Mouse (Mus musculus) v-Abl transformed pro-B cells (cell line): Measurements from ENCODE around the gene B3gntl1.
"Not testable (repeated sequence)": the region's sequence is repeated elsewhere in the genome, so short reads cannot be mapped to it uniquely, and the experiment has no call there.

Experiments
- in situ Hi-C, 2 experiments: fragments of 400-800 bp; cut with MboI; formaldehyde crosslinking; loops; one replicate each; pipeline ENCODE4 v1.15.1; 2025; ENCODE audit not compliant: unreplicated experiment in 2 of 2

B3gntl1 gene

GRCm38 (mm10) chr11:121686091-121686490 lies 13.1 kb upstream of the B3gntl1 start:
- in situ Hi-C loops, result no loop called here

DNA sequence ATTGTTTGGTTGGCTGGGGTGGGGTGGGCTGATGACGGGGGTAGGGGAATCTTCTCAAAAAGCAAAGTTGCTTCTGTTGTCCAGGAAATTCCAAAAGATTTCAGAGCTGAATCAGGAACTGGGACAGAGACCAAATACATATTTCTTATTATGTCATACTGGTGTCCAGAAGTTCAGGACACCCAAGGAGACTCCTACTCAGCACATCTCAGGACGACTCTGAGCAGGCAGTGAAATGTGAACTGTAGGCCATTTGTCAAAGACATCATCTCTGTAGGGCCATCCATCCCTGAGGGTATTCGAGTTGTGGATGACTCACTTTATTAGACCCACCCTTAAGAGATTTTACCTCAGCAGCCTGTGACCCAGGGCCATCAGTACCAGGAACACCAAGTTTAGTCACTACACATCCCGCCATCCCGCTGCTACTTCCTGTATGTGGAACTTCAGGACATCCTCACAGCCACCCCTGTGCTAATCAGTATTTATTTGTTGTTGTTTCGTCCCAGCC lies 12.6 kb upstream of the B3gntl1 start:
- in situ Hi-C loops, result no loop called here

DNA sequence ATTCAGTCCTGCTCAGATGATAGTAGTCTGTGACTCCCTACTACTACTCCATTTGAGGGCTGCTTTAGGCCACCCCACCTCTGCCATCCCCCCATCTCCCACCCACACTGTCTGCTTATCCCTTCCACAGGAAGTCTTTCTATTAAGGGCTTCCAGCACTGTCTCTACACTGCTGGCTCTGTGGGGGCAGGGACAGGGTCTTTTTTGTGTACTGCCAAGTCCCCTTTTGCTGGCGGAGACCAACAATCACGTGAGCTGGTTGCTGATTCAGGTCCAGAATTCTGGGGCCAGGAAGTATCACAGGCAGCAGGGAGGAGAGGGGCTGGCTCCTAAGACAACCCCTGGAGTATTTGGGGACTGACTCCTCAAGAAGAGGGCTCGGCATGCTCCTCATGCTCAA lies 10.3 kb upstream of the B3gntl1 start:
- in situ Hi-C loops, result loop anchor here in 1 of 2 experiments (5.0 kb wide), 1 partner anchor 206 kb away; no protein-coding TSS in a partner anchor

DNA sequence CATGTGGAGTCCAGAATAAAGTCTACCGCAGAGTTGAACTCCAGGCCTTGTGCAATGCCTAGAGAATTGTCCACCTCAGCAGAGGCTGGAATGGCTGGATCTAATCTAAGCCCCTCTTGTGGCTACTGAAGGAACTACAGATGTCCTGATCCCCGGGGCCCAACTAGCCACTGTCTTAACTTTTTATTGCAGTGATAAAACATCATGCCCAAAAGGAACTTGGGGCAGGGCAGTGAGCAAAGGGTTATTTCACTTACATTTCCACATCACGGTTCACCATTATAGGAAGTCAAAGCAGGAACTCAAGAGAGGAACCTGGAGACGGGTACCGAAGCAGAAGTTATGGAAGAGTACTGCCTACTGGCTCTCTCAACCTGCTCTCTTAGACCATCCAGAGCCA lies 7.8 kb upstream of the B3gntl1 start:
- in situ Hi-C loops, result loop anchor here in 1 of 2 experiments (5.0 kb wide), 1 partner anchor 203 kb away; no protein-coding TSS in a partner anchor

- in situ Hi-C loops, result loop anchor here in 1 of 2 experiments (5.0 kb wide), 1 partner anchor 207 kb away; no protein-coding TSS in a partner anchor
These were observed 6.6 kb upstream of the B3gntl1 start for GRCm38 (mm10) chr11:121679581-121679980.

GRCm38 (mm10) chr11:121676836-121677235 lies 3.9 kb upstream of the B3gntl1 start:
- in situ Hi-C loops, result loop anchor here in 1 of 2 experiments (5.0 kb wide), 1 partner anchor 205 kb away; no protein-coding TSS in a partner anchor

DNA sequence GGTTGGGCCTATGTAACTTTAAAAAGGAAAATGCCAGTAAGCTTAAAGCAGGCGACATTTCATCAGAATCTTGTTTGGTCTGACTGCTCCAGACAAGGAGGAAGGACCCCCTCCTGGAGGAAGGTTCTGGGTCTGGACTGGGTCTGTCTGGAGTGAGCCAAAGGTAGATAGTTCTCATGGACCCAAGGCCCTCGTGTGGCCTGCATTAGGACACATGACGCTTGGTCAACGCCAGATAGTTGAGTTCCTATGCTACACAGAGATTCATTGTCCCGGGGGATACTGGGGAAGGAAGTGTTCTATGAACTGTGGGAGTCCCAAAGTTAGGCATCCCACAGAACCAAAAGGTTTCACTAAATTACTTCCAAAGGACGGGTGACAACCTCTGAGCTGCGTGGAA lies 676 bp upstream of the B3gntl1 start:
- in situ Hi-C loops, result no loop called here

GRCm38 (mm10) chr11:121672312-121672989 lies 502 bp downstream of the B3gntl1 start:
- in situ Hi-C loops, result no loop called here

- in situ Hi-C loops, result no loop called here
These were observed 2.0 kb downstream of the B3gntl1 start for GRCm38 (mm10) chr11:121670926-121671325.

DNA sequence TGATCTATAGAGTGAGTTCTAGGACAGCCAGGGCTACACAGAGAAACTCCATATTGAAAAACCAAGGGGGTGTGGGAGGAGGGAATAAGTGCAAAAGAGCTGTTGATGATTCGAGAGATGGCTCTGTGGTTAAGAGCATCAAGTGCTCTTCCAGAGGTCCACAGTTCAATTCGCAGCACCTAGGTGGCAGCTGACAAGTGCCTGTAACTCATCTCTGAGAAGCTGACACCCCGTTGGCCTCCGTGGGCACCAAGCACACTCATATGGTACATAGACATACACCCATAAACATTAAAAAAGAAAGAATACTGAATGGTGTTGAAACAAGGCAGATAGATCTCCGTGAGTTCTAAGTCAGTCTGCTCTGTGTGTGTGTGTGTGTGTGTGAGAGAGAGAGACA lies 4.2 kb downstream of the B3gntl1 start:
- in situ Hi-C loops, result no loop called here

GRCm38 (mm10) chr11:121667541-121667940 lies 5.4 kb downstream of the B3gntl1 start:
- in situ Hi-C loops, result no loop called here

- in situ Hi-C loops, result no loop called here
These were observed 11.8 kb downstream of the B3gntl1 start for GRCm38 (mm10) chr11:121661116-121661515.

DNA sequence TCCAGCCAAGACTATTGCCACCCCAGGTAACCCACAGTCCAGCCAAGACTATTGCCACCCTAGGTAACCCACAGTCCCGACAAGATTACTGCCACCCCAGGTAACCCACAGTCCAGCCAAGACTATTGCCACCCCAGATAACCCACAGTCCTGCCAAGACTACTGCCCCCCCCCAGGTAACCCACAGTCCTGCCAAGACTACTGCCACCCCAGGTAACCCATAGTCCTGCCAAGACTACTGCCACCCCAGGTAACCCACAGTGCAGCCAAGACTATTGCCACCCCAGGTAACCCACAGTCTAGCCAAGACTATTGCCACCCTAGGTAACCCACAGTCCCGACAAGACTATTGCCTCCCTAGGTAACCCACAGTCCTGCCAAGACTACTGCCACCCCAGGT lies 12.3 kb downstream of the B3gntl1 start:
- in situ Hi-C loops, result not testable (repeated sequence)

GRCm38 (mm10) chr11:121658151-121658550 lies 14.8 kb downstream of the B3gntl1 start:
- in situ Hi-C loops, result loop anchor here (10.0 kb wide), 2 partner anchors 147 to 183 kb away; no protein-coding TSS in a partner anchor

DNA sequence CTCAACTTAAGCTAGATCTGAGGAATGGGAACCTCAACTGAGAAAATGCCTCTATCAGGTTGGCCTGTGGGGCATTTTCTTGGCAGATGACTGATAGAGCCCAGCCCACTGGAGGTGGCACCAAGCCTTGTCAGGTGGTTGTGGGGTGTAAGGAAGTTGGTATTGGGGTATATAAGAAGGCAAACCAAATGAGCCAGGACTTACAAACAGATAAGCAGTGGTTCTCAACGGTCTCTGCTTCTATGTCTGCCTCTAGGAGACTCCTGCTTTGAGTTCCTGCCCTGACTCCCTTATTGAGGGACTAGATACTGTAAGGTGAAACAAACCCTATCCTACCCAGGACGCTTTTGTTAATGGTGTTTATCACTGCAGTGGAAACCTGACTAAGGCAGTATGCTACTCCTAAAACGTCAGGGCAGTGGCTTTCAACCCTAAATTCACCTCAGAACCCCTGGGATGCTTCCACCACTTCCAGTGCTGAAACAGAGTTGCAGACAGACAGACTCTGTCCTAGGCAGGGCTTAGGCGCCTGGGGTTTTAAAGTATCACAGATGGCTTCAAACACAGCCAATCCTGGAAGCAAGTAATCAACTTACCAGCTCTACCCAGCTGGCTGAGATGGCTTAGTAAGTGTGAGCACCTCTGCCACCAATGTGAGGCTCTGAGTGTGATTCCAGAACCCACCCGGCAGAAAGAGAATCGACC lies 17.0 kb downstream of the B3gntl1 start:
- in situ Hi-C loops, result loop anchor here (10.0 kb wide), 2 partner anchors 149 to 181 kb away; no protein-coding TSS in a partner anchor

DNA sequence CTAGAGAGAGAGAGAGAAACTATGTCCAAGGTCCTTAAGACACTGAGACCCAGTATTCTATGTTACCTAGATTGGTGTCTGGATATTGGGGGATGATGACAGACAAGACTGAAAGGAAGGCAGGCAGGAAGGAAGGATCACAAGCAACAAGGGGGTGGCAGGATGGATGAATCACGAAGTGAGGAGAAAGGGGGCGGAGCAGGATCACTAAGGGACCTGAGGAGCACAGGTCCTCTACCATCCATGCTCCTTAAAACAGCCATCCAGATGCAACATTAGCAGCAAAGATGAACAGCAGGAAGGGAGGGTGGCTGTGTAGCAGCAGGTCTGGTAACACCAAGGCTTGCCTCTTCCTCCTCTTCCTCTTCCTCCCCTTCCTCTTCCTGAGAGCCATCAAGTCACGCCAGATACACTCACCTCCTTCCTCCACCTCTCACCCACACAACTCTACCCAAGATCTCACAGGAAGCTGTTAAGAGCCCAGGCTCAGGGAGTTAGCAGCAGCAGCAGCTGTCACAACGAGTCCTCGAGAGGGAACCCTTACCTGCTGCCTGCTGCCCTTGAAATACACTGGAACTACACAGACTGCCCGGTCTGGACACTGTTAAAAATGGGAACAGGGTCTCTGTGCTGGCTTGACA lies 17.7 kb downstream of the B3gntl1 start:
- in situ Hi-C loops, result loop anchor here (10.0 kb wide), 2 partner anchors 150 to 180 kb away; no protein-coding TSS in a partner anchor

- in situ Hi-C loops, result loop anchor here (10.0 kb wide), 2 partner anchors 150 to 180 kb away; no protein-coding TSS in a partner anchor
These were observed 18.5 kb downstream of the B3gntl1 start for GRCm38 (mm10) chr11:121654406-121654945.

GRCm38 (mm10) chr11:121653631-121654030 lies 19.3 kb downstream of the B3gntl1 start:
- in situ Hi-C loops, result loop anchor here (10.0 kb wide), 2 partner anchors 151 to 179 kb away; no protein-coding TSS in a partner anchor

GRCm38 (mm10) chr11:121652547-121653305 lies 20.2 kb downstream of the B3gntl1 start:
- in situ Hi-C loops, result loop anchor here (10.0 kb wide), 2 partner anchors 152 to 178 kb away; no protein-coding TSS in a partner anchor
